Mouse (Mus musculus): ENCODE measurements at regions not wholly inside any gene's neighbourhood (a gene's known extent, or its start where the extent isn't known, plus 50 kb on each side); places are given as distances from the start of the nearest gene placed in this dataset.

GRCm38 (mm10) chr4:72381116-72381515, 180.4 kb upstream of the Tle1 start:
- H3K4me1 ChIP-seq, result peaks cover 7% of the 10 kb centered on the region
- H3K9me3 ChIP-seq, result no peaks in the 10 kb centered on the region
- WGBS, result 72% methylated on average over 3 of the region's 3 CpGs
- no peaks in the 10 kb centered on the region for H3K36me3 ChIP-seq (replicated peaks)
- H3K27me3 ChIP-seq (replicated peaks; ENCODE audit: low read depth, poor library complexity, severe bottlenecking), result no peaks in the 10 kb centered on the region
- H3K27ac ChIP-seq (replicated peaks), result no peak overlapping the region
- H3K4me3 ChIP-seq, result no peak overlapping the region
- DNase-seq (ENCODE audit: low spot score), result no peak

GRCm38 (mm10) chr4:72379515-72379914, 178.8 kb upstream of the Tle1 start:
- peaks cover 1% of the 10 kb centered on the region for H3K4me1 ChIP-seq
- WGBS, result 93% methylated on average over 1 of the region's 1 CpGs
- H3K27me3 ChIP-seq (replicated peaks; ENCODE audit: low read depth, poor library complexity, severe bottlenecking), result no peaks in the 10 kb centered on the region
- no peaks in the 10 kb centered on the region for H3K36me3 ChIP-seq (replicated peaks)
- DNase-seq (ENCODE audit: low spot score), result no peak
- H3K27ac ChIP-seq (replicated peaks), result no peak overlapping the region
- H3K9me3 ChIP-seq, result no peaks in the 10 kb centered on the region
- no peak overlapping the region for H3K4me3 ChIP-seq

- Histone ChIP-seq H3K4me1 (no peaks in the 10 kb centered on the region; the same call in none of the 2 replicates), H3K27ac (replicated peaks) (no peak overlapping the region), H3K4me3 (no peak overlapping the region), H3K9me3 (no peaks in the 10 kb centered on the region), H3K36me3 (replicated peaks) (no peaks in the 10 kb centered on the region), H3K27me3 (replicated peaks; ENCODE audit: low read depth, poor library complexity, severe bottlenecking) (no peaks in the 10 kb centered on the region)
- DNase-seq (ENCODE audit: low spot score), result no peak
Measured at GRCm38 (mm10) chr4:72379011-72379410, 178.3 kb upstream of the Tle1 start.

GRCm38 (mm10) chr4:72377520-72377919, 176.8 kb upstream of the Tle1 start:
- WGBS, result 61% methylated on average over 1 of the region's 1 CpGs
- H3K9me3 ChIP-seq, result no peaks in the 10 kb centered on the region

GRCm38 (mm10) chr4:72351985-72352384, 151.3 kb upstream of the Tle1 start:
- Histone ChIP-seq H3K9me3 (no peaks in the 10 kb centered on the region), H3K4me1 (no peaks in the 10 kb centered on the region), H3K36me3 (replicated peaks) (no peaks in the 10 kb centered on the region), H3K27me3 (replicated peaks; ENCODE audit: low read depth, poor library complexity, severe bottlenecking) (no peaks in the 10 kb centered on the region), H3K27ac (replicated peaks) (no peak overlapping the region), H3K4me3 (no peak overlapping the region)
- no peak for DNase-seq (ENCODE audit: low spot score)
- WGBS, result 76% methylated on average over 1 of the region's 1 CpGs

More at GRCm38 (mm10) chr4:72377520-72377919, 176.8 kb upstream of the Tle1 start:
- H3K27me3 ChIP-seq (replicated peaks; ENCODE audit: low read depth, poor library complexity, severe bottlenecking), result no peaks in the 10 kb centered on the region
- no peaks in the 10 kb centered on the region; the same call in none of the 2 replicates for H3K4me1 ChIP-seq
- H3K4me3 ChIP-seq, result no peak overlapping the region
- H3K36me3 ChIP-seq (replicated peaks), result no peaks in the 10 kb centered on the region
- no peak overlapping the region for H3K27ac ChIP-seq (replicated peaks)
- DNase-seq (ENCODE audit: low spot score), result no peak

- WGBS, result 60% methylated on average over 3 of the region's 3 CpGs
- Histone ChIP-seq H3K27ac (replicated peaks) (no peak overlapping the region), H3K4me3 (no peak overlapping the region), H3K36me3 (replicated peaks) (no peaks in the 10 kb centered on the region), H3K27me3 (replicated peaks; ENCODE audit: low read depth, poor library complexity, severe bottlenecking) (no peaks in the 10 kb centered on the region), H3K4me1 (no peaks in the 10 kb centered on the region), H3K9me3 (no peaks in the 10 kb centered on the region)
- no peak for DNase-seq (ENCODE audit: low spot score)
Measured at GRCm38 (mm10) chr4:72331882-72332281, 131.2 kb upstream of the Tle1 start.

GRCm38 (mm10) chr4:72329026-72329390, 128.3 kb upstream of the Tle1 start:
- no peaks in the 10 kb centered on the region for H3K9me3 ChIP-seq
- no peaks in the 10 kb centered on the region for H3K27me3 ChIP-seq (replicated peaks; ENCODE audit: low read depth, poor library complexity, severe bottlenecking)
- no peaks in the 10 kb centered on the region for H3K36me3 ChIP-seq (replicated peaks)
- H3K4me1 ChIP-seq, result no peaks in the 10 kb centered on the region
- DNase-seq (ENCODE audit: low spot score), result no peak
- no peak overlapping the region for H3K4me3 ChIP-seq
- H3K27ac ChIP-seq (replicated peaks), result no peak overlapping the region

GRCm38 (mm10) chr4:72328282-72329025, 127.7 kb upstream of the Tle1 start:
- WGBS, result 86% methylated on average over 2 of the region's 2 CpGs
- no peaks in the 10 kb centered on the region for H3K9me3 ChIP-seq
- H3K36me3 ChIP-seq (replicated peaks), result no peaks in the 10 kb centered on the region
- H3K27ac ChIP-seq (replicated peaks), result no peak overlapping the region
- DNase-seq (ENCODE audit: low spot score), result no peak
- H3K4me1 ChIP-seq, result no peaks in the 10 kb centered on the region
- no peak overlapping the region for H3K4me3 ChIP-seq
- H3K27me3 ChIP-seq (replicated peaks; ENCODE audit: low read depth, poor library complexity, severe bottlenecking), result no peaks in the 10 kb centered on the region

GRCm38 (mm10) chr4:72324913-72325312, 124.2 kb upstream of the Tle1 start:
- Histone ChIP-seq H3K27me3 (replicated peaks; ENCODE audit: low read depth, poor library complexity, severe bottlenecking) (no peaks in the 10 kb centered on the region), H3K9me3 (no peaks in the 10 kb centered on the region), H3K27ac (replicated peaks) (no peak overlapping the region), H3K4me3 (no peak overlapping the region), H3K36me3 (replicated peaks) (no peaks in the 10 kb centered on the region), H3K4me1 (no peaks in the 10 kb centered on the region)
- no peak for DNase-seq (ENCODE audit: low spot score)

- Histone ChIP-seq H3K36me3 (replicated peaks) (no peaks in the 10 kb centered on the region), H3K27me3 (replicated peaks; ENCODE audit: low read depth, poor library complexity, severe bottlenecking) (no peaks in the 10 kb centered on the region), H3K4me3 (no peak overlapping the region), H3K4me1 (0 out of 2 replicates have a peak, but pooled peaks cover 3% of the 10 kb centered on the region), H3K9me3 (no peaks in the 10 kb centered on the region), H3K27ac (replicated peaks) (no peak overlapping the region)
- WGBS, result 45% methylated on average over 1 of the region's 1 CpGs
- no peak for DNase-seq (ENCODE audit: low spot score)
Measured at GRCm38 (mm10) chr4:72285112-72285675, 84.5 kb upstream of the Tle1 start.

GRCm38 (mm10) chr4:72250531-72250930, 49.8 kb upstream of the Tle1 start:
- H3K27me3 ChIP-seq (replicated peaks; ENCODE audit: low read depth, poor library complexity, severe bottlenecking), result no peaks in the 10 kb centered on the region
- H3K4me1 ChIP-seq, result no peaks in the 10 kb centered on the region
- H3K4me3 ChIP-seq, result no peak overlapping the region
- H3K9me3 ChIP-seq, result no peaks in the 10 kb centered on the region
- H3K27ac ChIP-seq (replicated peaks), result no peak overlapping the region
- 87% methylated on average over 1 of the region's 1 CpGs for WGBS
- no peak for DNase-seq (ENCODE audit: low spot score)
- H3K36me3 ChIP-seq (replicated peaks), result no peaks in the 10 kb centered on the region
